Mouse (Mus musculus): ENCODE data around the gene Sars.

Sars gene

GRCm38 (mm10) chr3:108392299-108392698, 52.7 kb downstream of the Sars start:
- DNase-seq = no peak

- peak; percentile 93 to 97 for DNase-seq
These were observed 55.9 kb downstream of the Sars start for GRCm38 (mm10) chr3:108389111-108389545.

GRCm38 (mm10) chr3:108386186-108386585, 58.8 kb downstream of the Sars start:
- no peak for DNase-seq

GRCm38 (mm10) chr3:108384425-108384824, 60.6 kb downstream of the Sars start:
- DNase-seq = no peak

- peak; percentile 84 to 85 for DNase-seq
These were observed 61.3 kb downstream of the Sars start, which contains the start of gene Psrc1 for GRCm38 (mm10) chr3:108383485-108384354. Gene Psrc1, plus strand, starts transcription at chr3:108383839.

GRCm38 (mm10) chr3:108381945-108382875, 62.8 kb downstream of the Sars start:
- no peak for DNase-seq

GRCm38 (mm10) chr3:108380695-108381094, 64.3 kb downstream of the Sars start:
- no peak for DNase-seq

GRCm38 (mm10) chr3:108378875-108379663, 65.9 kb downstream of the Sars start:
- DNase-seq = no peak

Measured in thymus, postnatal 36 days (tissue).